Mouse (Mus musculus) limb, embryonic 12.5 days (tissue): Measurements from ENCODE around the gene Crip1. TPM values are rescaled to one million over a fixed set of nuclear protein-coding genes. Genes with fewer than 3 reads are reported as not detected.

Source experiments
- ATAC-seq: fragments of 200-750 bp; cut with Nextera tagmentation; 2 replicates; pipeline ENCODE4 v1.8.0; 2017; ENCODE audit warnings: low read depth, moderate TSS enrichment; ENCODE audit not compliant: insufficient number of reproducible peaks, insufficient read depth, low FRiP score, low TSS enrichment
- H3K27ac ChIP-seq: fragments of 300-500 bp; sonication (generic); 2 replicates; pipeline ENCODE4 v1.5.1; 2016; ENCODE audit warnings: mild to moderate bottlenecking, moderate library complexity
- H3K27me3 ChIP-seq: fragments of 300-500 bp; sonication (generic); 2 replicates; pipeline ENCODE4 v1.6.1; 2016; ENCODE audit warnings: mild to moderate bottlenecking, moderate library complexity
- H3K36me3 ChIP-seq: fragments of 300-500 bp; sonication (generic); 2 replicates; pipeline ENCODE4 v1.6.1; 2016; ENCODE audit warnings: mild to moderate bottlenecking, moderate library complexity
- H3K4me1 ChIP-seq: fragments of 300-500 bp; sonication (generic); replicated peaks from 2 replicates; pipeline ENCODE4 v1.6.1; 2016
- H3K4me2 ChIP-seq: fragments of 300-500 bp; sonication (generic); 2 replicates; pipeline ENCODE4 v1.6.1; 2016; ENCODE audit warnings: mild to moderate bottlenecking, moderate library complexity
- H3K4me3 ChIP-seq: fragments of 300-500 bp; sonication (generic); replicated peaks from 2 replicates; pipeline ENCODE4 v1.5.1; 2016; ENCODE audit warnings: mild to moderate bottlenecking
- H3K9ac ChIP-seq: fragments of 300-500 bp; sonication (generic); replicated peaks from 2 replicates; pipeline ENCODE4 v1.6.1; 2016; ENCODE audit warnings: mild to moderate bottlenecking, moderate library complexity
- H3K9me3 ChIP-seq: fragments of 300-500 bp; sonication (generic); 2 replicates; pipeline ENCODE4 v1.6.1; 2016; ENCODE audit warnings: mild to moderate bottlenecking, moderate library complexity
- WGBS: fragments of 180-500 bp; shearing (Covaris S2); methylation state at CpG from one replicate; pipeline ENCODE4 v1.1.7; 2016; 5-methylcytosine and 5-hydroxymethylcytosine counted together
- polyA plus RNA-seq: library from polyadenylated mRNA; unstranded; fragments of >200 nt; fragmentation: Nextera tagmentation; extraction: Ambion mirVana; gene quantifications from 2 replicates; pipeline ENCODE4 v1.2.1, GENCODE M21; 2016

The Crip1 gene
- polyA plus RNA-seq, 1 experiment from 2014 or later, result 73.2 TPM

- Histone ChIP-seq H3K27ac (no peak overlapping the region), H3K27me3 (no peaks in the 10 kb centered on the region), H3K4me3 (no peak overlapping the region), H3K4me1 (peaks cover 16% of the 10 kb centered on the region), H3K4me2 (no peak overlapping the region), H3K36me3 (peaks cover 43% of the 10 kb centered on the region), H3K9ac (no peak overlapping the region), H3K9me3 (no peaks in the 10 kb centered on the region)
- ATAC-seq, result no peak
- 91% methylated on average over 6 of the region's 6 CpGs for WGBS
Observed at GRCm38 (mm10) chr12:113106386-113106785, 39.7 kb upstream of the Crip1 start.

- WGBS, result 89% methylated on average over 4 of the region's 4 CpGs
- Histone ChIP-seq H3K4me2 (no peak overlapping the region), H3K4me1 (peaks cover 16% of the 10 kb centered on the region), H3K9me3 (no peaks in the 10 kb centered on the region), H3K4me3 (no peak overlapping the region), H3K36me3 (peaks cover 50% of the 10 kb centered on the region), H3K27ac (peak overlapping the region; percentile 29; the same call in 1 of the 2 replicates), H3K9ac (no peak overlapping the region), H3K27me3 (no peaks in the 10 kb centered on the region)
- ATAC-seq, result no peak
Observed at GRCm38 (mm10) chr12:113107431-113108124, 38.5 kb upstream of the Crip1 start.

- Histone ChIP-seq H3K4me3 (no peak overlapping the region), H3K9ac (no peak overlapping the region), H3K27ac (0 out of 2 replicates have a peak overlapping the region, but pooled peaks have one; percentile 50), H3K27me3 (no peaks in the 10 kb centered on the region), H3K4me1 (peaks cover 16% of the 10 kb centered on the region), H3K9me3 (no peaks in the 10 kb centered on the region), H3K4me2 (no peak overlapping the region), H3K36me3 (peaks cover 52% of the 10 kb centered on the region)
- 86% methylated on average over 17 of the region's 17 CpGs for WGBS
- ATAC-seq, result no peak
Observed at GRCm38 (mm10) chr12:113108528-113109283, 37.4 kb upstream of the Crip1 start.

GRCm38 (mm10) chr12:113109801-113110200 is 36.3 kb upstream of the Crip1 start:
- no peaks in the 10 kb centered on the region for H3K9me3 ChIP-seq
- H3K4me2 ChIP-seq, result no peak overlapping the region
- no peak overlapping the region for H3K4me3 ChIP-seq
- peaks cover 16% of the 10 kb centered on the region for H3K4me1 ChIP-seq
- H3K27me3 ChIP-seq, result no peaks in the 10 kb centered on the region
- peaks cover 52% of the 10 kb centered on the region for H3K36me3 ChIP-seq
- H3K27ac ChIP-seq, result no peak overlapping the region
- ATAC-seq, result no peak
- no peak overlapping the region for H3K9ac ChIP-seq
- 88% methylated on average over 10 of the region's 10 CpGs for WGBS

GRCm38 (mm10) chr12:113114141-113114540 is 32.0 kb upstream of the Crip1 start:
- H3K27me3 ChIP-seq, result no peaks in the 10 kb centered on the region
- ATAC-seq, result no peak
- H3K9me3 ChIP-seq, result no peaks in the 10 kb centered on the region
- WGBS, result 91% methylated on average over 4 of the region's 4 CpGs
- no peak overlapping the region for H3K4me2 ChIP-seq
- H3K4me1 ChIP-seq, result peaks cover 6% of the 10 kb centered on the region
- no peak overlapping the region for H3K4me3 ChIP-seq
- no peak overlapping the region for H3K27ac ChIP-seq
- peaks cover 74% of the 10 kb centered on the region for H3K36me3 ChIP-seq
- no peak overlapping the region for H3K9ac ChIP-seq

DNA sequence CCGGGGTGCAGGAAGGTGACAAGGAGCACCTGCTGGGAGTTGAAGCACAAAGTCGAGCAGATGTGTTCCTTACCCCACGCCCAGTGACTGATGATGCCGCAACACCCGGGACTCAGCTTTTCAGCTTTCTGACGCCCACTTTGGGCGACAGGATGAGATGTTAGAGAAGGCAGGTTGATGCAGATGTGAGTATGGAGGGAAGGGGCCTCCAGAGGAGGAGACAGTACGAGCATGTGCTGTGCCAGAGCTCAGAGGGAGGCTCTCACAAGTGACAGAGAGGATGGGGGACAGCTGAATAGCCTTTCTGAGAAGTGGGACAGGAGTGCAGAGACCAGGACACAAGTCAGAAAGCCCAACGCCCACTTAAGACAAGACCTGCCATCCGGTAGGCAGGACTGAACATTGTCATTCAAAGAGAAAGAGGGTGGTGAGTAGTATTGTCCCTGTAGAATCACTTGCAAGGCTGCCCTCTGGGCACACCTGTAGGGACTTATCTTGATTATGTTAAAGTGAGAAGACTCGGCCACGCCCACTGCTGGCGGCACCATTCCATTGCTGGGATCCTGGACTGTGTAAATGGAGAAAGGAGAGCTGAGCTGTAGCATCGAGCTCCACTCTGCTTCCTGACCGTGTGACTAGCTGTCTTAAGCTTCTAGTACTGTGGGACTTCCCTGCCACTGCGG is 31.1 kb upstream of the Crip1 start:
- no peak for ATAC-seq
- WGBS, result 85% methylated on average over 16 of the region's 16 CpGs

GRCm38 (mm10) chr12:113119516-113120410 is 26.4 kb upstream of the Crip1 start:
- Histone ChIP-seq H3K9ac (no peak overlapping the region), H3K27ac (no peak overlapping the region), H3K4me1 (no peaks in the 10 kb centered on the region), H3K4me2 (no peak overlapping the region), H3K9me3 (no peaks in the 10 kb centered on the region), H3K4me3 (no peak overlapping the region), H3K27me3 (no peaks in the 10 kb centered on the region), H3K36me3 (peaks cover 95% of the 10 kb centered on the region)
- ATAC-seq, result peak; percentile 48
- WGBS, result 84% methylated on average over 20 of the region's 20 CpGs

More for the DNA sequence above, 31.1 kb upstream of the Crip1 start:
- Histone ChIP-seq H3K4me1 (no peaks in the 10 kb centered on the region), H3K27ac (no peak overlapping the region), H3K36me3 (peaks cover 76% of the 10 kb centered on the region), H3K27me3 (no peaks in the 10 kb centered on the region), H3K4me3 (no peak overlapping the region), H3K4me2 (no peak overlapping the region), H3K9me3 (no peaks in the 10 kb centered on the region), H3K9ac (no peak overlapping the region)

DNA sequence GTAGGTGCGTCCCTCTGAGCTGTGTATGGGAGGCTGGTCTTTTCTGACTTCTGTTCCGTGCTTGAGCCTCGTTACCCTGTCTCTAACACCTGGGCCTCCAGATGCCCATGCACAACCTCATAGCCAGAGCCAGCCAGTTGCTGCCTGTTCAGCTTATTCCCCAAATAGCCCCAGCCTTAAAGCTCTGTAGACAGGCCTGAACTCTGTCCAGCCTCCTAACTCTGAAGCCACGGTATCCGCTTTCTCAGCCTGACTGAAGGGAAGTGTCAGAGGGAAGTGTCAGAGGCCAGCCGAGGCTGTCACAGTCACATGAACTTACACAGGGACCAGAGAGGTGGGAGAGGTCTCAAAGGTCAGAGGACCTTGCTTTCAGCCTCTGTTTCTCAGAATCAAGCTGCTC is 21.4 kb upstream of the Crip1 start:
- WGBS, result 79% methylated on average over 6 of the region's 6 CpGs
- H3K27ac ChIP-seq, result no peak overlapping the region
- no peak for ATAC-seq
- H3K9ac ChIP-seq, result no peak overlapping the region
- peaks cover 100% of the 10 kb centered on the region for H3K36me3 ChIP-seq
- H3K4me2 ChIP-seq, result no peak overlapping the region
- no peaks in the 10 kb centered on the region for H3K27me3 ChIP-seq
- H3K4me1 ChIP-seq, result no peaks in the 10 kb centered on the region
- no peaks in the 10 kb centered on the region for H3K9me3 ChIP-seq
- no peak overlapping the region for H3K4me3 ChIP-seq

- 95% methylated on average over 8 of the region's 8 CpGs for WGBS
- H3K4me3 ChIP-seq, result no peak overlapping the region
- H3K9ac ChIP-seq, result no peak overlapping the region
- no peaks in the 10 kb centered on the region for H3K9me3 ChIP-seq
- H3K27ac ChIP-seq, result no peak overlapping the region
- ATAC-seq, result no peak
- H3K4me2 ChIP-seq, result no peak overlapping the region
- H3K36me3 ChIP-seq, result peaks cover 100% of the 10 kb centered on the region
- no peaks in the 10 kb centered on the region for H3K4me1 ChIP-seq
- no peaks in the 10 kb centered on the region for H3K27me3 ChIP-seq
Observed at GRCm38 (mm10) chr12:113130732-113131131, 15.4 kb upstream of the Crip1 start.

DNA sequence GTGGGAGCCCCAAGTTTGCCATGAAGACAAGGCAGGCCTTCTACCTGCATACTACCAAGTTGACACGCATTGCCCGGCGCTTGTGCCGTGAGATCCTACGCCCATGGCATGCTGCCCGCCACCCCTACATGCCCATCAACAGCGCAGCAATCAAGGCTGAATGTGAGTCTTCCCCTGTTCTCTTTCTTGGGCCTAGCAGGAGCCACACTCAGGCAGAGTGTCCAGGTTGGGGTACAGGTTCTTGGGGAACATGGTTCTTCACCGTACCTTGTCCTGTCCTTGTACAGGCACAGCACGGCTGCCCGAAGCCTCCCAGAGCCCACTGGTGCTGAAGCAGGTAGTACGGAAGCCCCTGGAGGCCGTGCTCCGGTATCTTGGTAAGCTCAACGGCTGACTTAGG is 14.5 kb upstream of the Crip1 start:
- no peaks in the 10 kb centered on the region for H3K4me1 ChIP-seq
- no peaks in the 10 kb centered on the region for H3K9me3 ChIP-seq
- H3K27ac ChIP-seq, result no peak overlapping the region
- no peak overlapping the region for H3K9ac ChIP-seq
- H3K4me3 ChIP-seq, result no peak overlapping the region
- no peaks in the 10 kb centered on the region for H3K27me3 ChIP-seq
- peaks cover 100% of the 10 kb centered on the region for H3K36me3 ChIP-seq
- ATAC-seq, result no peak
- WGBS, result 97% methylated on average over 14 of the region's 14 CpGs
- no peak overlapping the region for H3K4me2 ChIP-seq
